Mouse (Mus musculus) limb, embryonic 11.5 days (tissue): ENCODE results near the gene Krtap5-1. TPM values are rescaled to one million over a fixed set of nuclear protein-coding genes. Genes with fewer than 3 reads are reported as not detected.
"Not testable (repeated sequence)": the region's sequence is repeated elsewhere in the genome, so short reads cannot be mapped to it uniquely, and the experiment has no call there.

ENCODE experiments used
- ATAC-seq: fragments of 200-750 bp; cut with Nextera tagmentation; 2 replicates; pipeline ENCODE4 v1.8.0; 2017; ENCODE audit warnings: low read depth; ENCODE audit not compliant: insufficient number of reproducible peaks, low FRiP score, low TSS enrichment
- DNase-seq: peaks from one replicate; pipeline ENCODE4 v3.0.0-alpha.2; 2015; ENCODE audit warnings: low spot score
- H3K27ac ChIP-seq: fragments of 300-500 bp; sonication (generic); replicated peaks from 2 replicates; pipeline ENCODE4 v1.5.1; 2014; ENCODE audit warnings: low read depth, mild to moderate bottlenecking, low read length
- H3K27me3 ChIP-seq: fragments of 300-500 bp; sonication (generic); 2 replicates; pipeline ENCODE4 v1.6.1; 2014; ENCODE audit warnings: mild to moderate bottlenecking, low read length, mixed read lengths; ENCODE audit not compliant: control insufficient read depth, insufficient read depth
- H3K36me3 ChIP-seq: fragments of 300-500 bp; sonication (generic); 2 replicates; pipeline ENCODE4 v1.6.1; 2014; ENCODE audit warnings: mild to moderate bottlenecking, low read length, moderate library complexity, mixed read lengths; ENCODE audit not compliant: control insufficient read depth, insufficient read depth
- H3K4me1 ChIP-seq: fragments of 300-500 bp; sonication (generic); 2 replicates; pipeline ENCODE4 v1.6.1; 2014; ENCODE audit warnings: low read length, mixed read lengths; ENCODE audit not compliant: control insufficient read depth, insufficient read depth
- H3K4me2 ChIP-seq: fragments of 300-500 bp; sonication (generic); 2 replicates; pipeline ENCODE4 v1.6.1; 2014; ENCODE audit warnings: low read depth, mild to moderate bottlenecking, moderate library complexity; ENCODE audit not compliant: severe bottlenecking
- H3K4me3 ChIP-seq: fragments of 300-500 bp; sonication (generic); 2 replicates; pipeline ENCODE4 v1.5.1; 2014; ENCODE audit warnings: low read depth, low read length
- H3K9ac ChIP-seq: fragments of 300-500 bp; sonication (generic); 2 replicates; pipeline ENCODE4 v1.6.1; 2014; ENCODE audit warnings: mild to moderate bottlenecking, low read length
- H3K9me3 ChIP-seq: fragments of 300-500 bp; sonication (generic); 2 replicates; pipeline ENCODE4 v1.6.1; 2016; ENCODE audit warnings: low read length; ENCODE audit not compliant: control insufficient read depth
- WGBS: fragments of 180-500 bp; shearing (Covaris S2); extraction: QIAGEN DNeasy Blood & Tissue Kit; methylation state at CpG from one replicate; pipeline ENCODE4 v1.1.7; 2014; 5-methylcytosine and 5-hydroxymethylcytosine counted together
- polyA plus RNA-seq: library from polyadenylated mRNA; unstranded; fragments of >200 nt; fragmentation: Nextera tagmentation; extraction: Ambion mirVana; gene quantifications from 2 replicates; pipeline ENCODE4 v1.2.1, GENCODE M21; 2014

Krtap5-1 gene
- polyA plus RNA-seq = not detected in 2 replicates

GRCm38 (mm10) chr7:142297018-142297417 is at the start of gene Krtap5-1:
Gene Krtap5-1 (minus strand): TSS chr7:142297118.
- not testable (repeated sequence) for H3K9me3 ChIP-seq, H3K27ac ChIP-seq, H3K27me3 ChIP-seq, H3K9ac ChIP-seq, H3K36me3 ChIP-seq, H3K4me2 ChIP-seq, ATAC-seq, DNase-seq, H3K4me1 ChIP-seq, H3K4me3 ChIP-seq

- H3K9ac ChIP-seq = no peak overlapping the region
- no peak overlapping the region for H3K4me3 ChIP-seq
- DNase-seq = no peak
- H3K36me3 ChIP-seq = no peaks in the 10 kb centered on the region
- ATAC-seq = no peak
- no peak overlapping the region for H3K4me2 ChIP-seq
- no peaks in the 10 kb centered on the region for H3K4me1 ChIP-seq
- H3K9me3 ChIP-seq = no peaks in the 10 kb centered on the region
- WGBS = 81% methylated on average over 3 of the region's 3 CpGs
- H3K27ac ChIP-seq = no peak overlapping the region
- H3K27me3 ChIP-seq = no peaks in the 10 kb centered on the region
These were observed 45.3 kb upstream of the Krtap5-1 start for GRCm38 (mm10) chr7:142342247-142342640.

- no peak overlapping the region for H3K4me2 ChIP-seq
- peak; percentile 46 for DNase-seq
- no peak overlapping the region for H3K4me3 ChIP-seq
- no peak for ATAC-seq
- no peaks in the 10 kb centered on the region for H3K4me1 ChIP-seq
- no peaks in the 10 kb centered on the region for H3K36me3 ChIP-seq
- WGBS = 70% methylated on average over 10 of the region's 10 CpGs
- no peaks in the 10 kb centered on the region for H3K27me3 ChIP-seq
- no peaks in the 10 kb centered on the region for H3K9me3 ChIP-seq
- no peak overlapping the region for H3K27ac ChIP-seq
- H3K9ac ChIP-seq = no peak overlapping the region
These were observed 44.8 kb upstream of the Krtap5-1 start for GRCm38 (mm10) chr7:142341564-142342246.

- Histone ChIP-seq H3K4me2 (no peak overlapping the region), H3K27ac (no peak overlapping the region), H3K9me3 (no peaks in the 10 kb centered on the region), H3K4me3 (no peak overlapping the region), H3K27me3 (no peaks in the 10 kb centered on the region), H3K9ac (no peak overlapping the region), H3K4me1 (no peaks in the 10 kb centered on the region), H3K36me3 (no peaks in the 10 kb centered on the region)
- WGBS = 46% methylated on average over 10 of the region's 10 CpGs
- DNase-seq = no peak
- no peak for ATAC-seq
These were observed 43.5 kb upstream of the Krtap5-1 start for GRCm38 (mm10) chr7:142340269-142340970.

GRCm38 (mm10) chr7:142335151-142335550 is 38.2 kb upstream of the Krtap5-1 start:
- ATAC-seq (no peak), DNase-seq (no peak)
- Histone ChIP-seq H3K27ac (no peak overlapping the region), H3K4me3 (no peak overlapping the region), H3K9me3 (no peaks in the 10 kb centered on the region), H3K36me3 (no peaks in the 10 kb centered on the region), H3K4me2 (no peak overlapping the region), H3K4me1 (0 out of 2 replicates have a peak, but pooled peaks cover 10% of the 10 kb centered on the region), H3K9ac (no peak overlapping the region), H3K27me3 (no peaks in the 10 kb centered on the region)
- 89% methylated on average over 8 of the region's 8 CpGs for WGBS

- H3K27me3 ChIP-seq = no peaks in the 10 kb centered on the region
- H3K27ac ChIP-seq = peak overlapping the region; percentile 25; the same call in 1 of the 2 replicates
- DNase-seq (peak; percentile 98), ATAC-seq (peak; percentile 67; the same call in 1 of the 2 replicates)
- WGBS = 4% methylated on average over 3 of the region's 3 CpGs
- H3K36me3 ChIP-seq = no peaks in the 10 kb centered on the region
- no peaks in the 10 kb centered on the region for H3K9me3 ChIP-seq
- H3K9ac ChIP-seq = no peak overlapping the region
- H3K4me1 ChIP-seq = 0 out of 2 replicates have a peak, but pooled peaks cover 10% of the 10 kb centered on the region
- no peak overlapping the region for H3K4me2 ChIP-seq
- H3K4me3 ChIP-seq = no peak overlapping the region
These were observed 37.3 kb upstream of the Krtap5-1 start for GRCm38 (mm10) chr7:142334246-142334645.

- not testable (repeated sequence) for H3K4me2 ChIP-seq, DNase-seq, H3K36me3 ChIP-seq, H3K4me1 ChIP-seq, H3K9me3 ChIP-seq, H3K9ac ChIP-seq, H3K4me3 ChIP-seq, H3K27me3 ChIP-seq
- peak; percentile 52; the same call in 1 of the 2 replicates for ATAC-seq
- 22% methylated on average over 2 of the region's 9 CpGs for WGBS
- 0 out of 2 replicates have a peak overlapping the region, but pooled peaks have one; percentile 47 for H3K27ac ChIP-seq
These were observed 35.8 kb upstream of the Krtap5-1 start for GRCm38 (mm10) chr7:142332741-142333140.

- Histone ChIP-seq H3K4me1 (0 out of 2 replicates have a peak, but pooled peaks cover 10% of the 10 kb centered on the region), H3K27ac (no peak overlapping the region)
These were observed 34.4 kb upstream of the Krtap5-1 start for GRCm38 (mm10) chr7:142331281-142331680.

More at GRCm38 (mm10) chr7:142331281-142331680, 34.4 kb upstream of the Krtap5-1 start:
- ATAC-seq (no peak), DNase-seq (no peak)
- Histone ChIP-seq H3K27me3 (no peaks in the 10 kb centered on the region), H3K36me3 (no peaks in the 10 kb centered on the region), H3K9ac (no peak overlapping the region), H3K4me2 (no peak overlapping the region), H3K4me3 (no peak overlapping the region), H3K9me3 (no peaks in the 10 kb centered on the region)
- 65% methylated on average over 4 of the region's 4 CpGs for WGBS
